Mouse (Mus musculus): ENCODE measurements at regions not wholly inside any gene's neighbourhood (a gene's known extent, or its start where the extent isn't known, plus 50 kb on each side); places are given as distances from the start of the nearest gene placed in this dataset.

- DNase-seq (ENCODE audit: low read depth): peak; percentile 61
Measured at GRCm38 (mm10) chr6:100390258-100390910, 103.1 kb upstream of the Rybp start.

- no peak for DNase-seq (ENCODE audit: low read depth)
Measured at GRCm38 (mm10) chr6:100387042-100387441, 99.8 kb upstream of the Rybp start.

GRCm38 (mm10) chr6:100385640-100386039 is 98.4 kb upstream of the Rybp start:
- DNase-seq (ENCODE audit: low read depth): peak; percentile 15

- no peak for DNase-seq (ENCODE audit: low read depth)
Measured at GRCm38 (mm10) chr6:100381046-100381445, 93.8 kb upstream of the Rybp start.

GRCm38 (mm10) chr6:100380536-100380935 is 93.3 kb upstream of the Rybp start:
- no peak for DNase-seq (ENCODE audit: low read depth)

- DNase-seq (ENCODE audit: low read depth): no peak
Measured at GRCm38 (mm10) chr6:100379792-100380191, 92.5 kb upstream of the Rybp start.

GRCm38 (mm10) chr6:100378533-100378874 is 91.2 kb upstream of the Rybp start:
- DNase-seq (ENCODE audit: low read depth): no peak

GRCm38 (mm10) chr6:100377828-100378532 is 90.7 kb upstream of the Rybp start:
- DNase-seq (ENCODE audit: low read depth): no peak

- DNase-seq (ENCODE audit: low read depth): no peak
Measured at GRCm38 (mm10) chr6:100376656-100377055, 89.4 kb upstream of the Rybp start.

- DNase-seq (ENCODE audit: low read depth): no peak
Measured at GRCm38 (mm10) chr6:100370828-100371227, 83.5 kb upstream of the Rybp start.

- DNase-seq (ENCODE audit: low read depth): no peak
Measured at GRCm38 (mm10) chr6:100370358-100370757, 83.1 kb upstream of the Rybp start.

GRCm38 (mm10) chr6:100366231-100366630 is 78.9 kb upstream of the Rybp start:
- DNase-seq (ENCODE audit: low read depth): no peak

GRCm38 (mm10) chr6:100365791-100366190 is 78.5 kb upstream of the Rybp start:
- no peak for DNase-seq (ENCODE audit: low read depth)

- no peak for DNase-seq (ENCODE audit: low read depth)
Measured at GRCm38 (mm10) chr6:100363683-100364082, 76.4 kb upstream of the Rybp start.

GRCm38 (mm10) chr6:100356617-100357399 is 69.5 kb upstream of the Rybp start:
- DNase-seq (ENCODE audit: low read depth): peak; percentile 23

GRCm38 (mm10) chr6:100355858-100356257 is 68.6 kb upstream of the Rybp start:
- DNase-seq (ENCODE audit: low read depth): no peak

- no peak for DNase-seq (ENCODE audit: low read depth)
Measured at GRCm38 (mm10) chr6:100347481-100347880, 60.2 kb upstream of the Rybp start.

- no peak for DNase-seq (ENCODE audit: low read depth)
Measured at GRCm38 (mm10) chr6:100345073-100345472, 57.8 kb upstream of the Rybp start.

- DNase-seq (ENCODE audit: low read depth): no peak
Measured at GRCm38 (mm10) chr6:100341305-100342290, 54.3 kb upstream of the Rybp start.

- no peak for DNase-seq (ENCODE audit: low read depth)
Measured at GRCm38 (mm10) chr6:100338291-100338690, 51.0 kb upstream of the Rybp start.
